Mouse (Mus musculus): ENCODE measurements around the gene Acox2.
A peak's percentile ranks its signal among the peaks of the same experiment; 100 is the strongest.
"Not testable (repeated sequence)": the region's sequence is repeated elsewhere in the genome, so short reads cannot be mapped to it uniquely, and the experiment has no call there.

Acox2 gene

GRCm38 (mm10) chr14:8259166-8259565 lies at the start of gene Acox2:
Gene Acox2 (minus strand): TSS chr14:8259353.
- no peak for DNase-seq (ENCODE audit: low read depth, low spot score)

- DNase-seq (ENCODE audit: low read depth, low spot score): no peak
Observed at GRCm38 (mm10) chr14:8308650-8309049, 49.5 kb upstream of the Acox2 start.

GRCm38 (mm10) chr14:8306884-8307283 lies 47.7 kb upstream of the Acox2 start:
- DNase-seq (ENCODE audit: low read depth, low spot score): no peak

GRCm38 (mm10) chr14:8305014-8305413 lies 45.9 kb upstream of the Acox2 start:
- no peak for DNase-seq (ENCODE audit: low read depth, low spot score)

- no peak for DNase-seq (ENCODE audit: low read depth, low spot score)
Observed at GRCm38 (mm10) chr14:8304082-8304481, 44.9 kb upstream of the Acox2 start.

- no peak for DNase-seq (ENCODE audit: low read depth, low spot score)
Observed at GRCm38 (mm10) chr14:8302687-8303086, 43.5 kb upstream of the Acox2 start.

GRCm38 (mm10) chr14:8300281-8300680 lies 41.1 kb upstream of the Acox2 start:
- DNase-seq (ENCODE audit: low read depth, low spot score): peak; percentile 40

GRCm38 (mm10) chr14:8297889-8298293 lies 38.7 kb upstream of the Acox2 start:
- no peak for DNase-seq (ENCODE audit: low read depth, low spot score)

- no peak for DNase-seq (ENCODE audit: low read depth, low spot score)
Observed at GRCm38 (mm10) chr14:8294257-8294656, 35.1 kb upstream of the Acox2 start.

GRCm38 (mm10) chr14:8286595-8286994 lies 27.4 kb upstream of the Acox2 start:
- DNase-seq (ENCODE audit: low read depth, low spot score): peak; percentile 36

GRCm38 (mm10) chr14:8283784-8284183 lies 24.6 kb upstream of the Acox2 start:
- no peak for DNase-seq (ENCODE audit: low read depth, low spot score)

- DNase-seq (ENCODE audit: low read depth, low spot score): not testable (repeated sequence)
Observed at GRCm38 (mm10) chr14:8271281-8271680, 12.1 kb upstream of the Acox2 start.

- DNase-seq (ENCODE audit: low read depth, low spot score): no peak
Observed at GRCm38 (mm10) chr14:8264378-8264777, 5.2 kb upstream of the Acox2 start.

- DNase-seq (ENCODE audit: low read depth, low spot score): no peak
Observed at GRCm38 (mm10) chr14:8262242-8262641, 3.1 kb upstream of the Acox2 start.

GRCm38 (mm10) chr14:8260214-8260613 lies 1.1 kb upstream of the Acox2 start:
- no peak for DNase-seq (ENCODE audit: low read depth, low spot score)

- no peak for DNase-seq (ENCODE audit: low read depth, low spot score)
Observed at GRCm38 (mm10) chr14:8258752-8259151, 401 bp downstream of the Acox2 start.

- DNase-seq (ENCODE audit: low read depth, low spot score): no peak
Observed at GRCm38 (mm10) chr14:8258335-8258627, 872 bp downstream of the Acox2 start.

- DNase-seq (ENCODE audit: low read depth, low spot score): no peak
Observed at GRCm38 (mm10) chr14:8257521-8258334, 1.4 kb downstream of the Acox2 start.

- DNase-seq (ENCODE audit: low read depth, low spot score): no peak
Observed at GRCm38 (mm10) chr14:8256881-8257280, 2.3 kb downstream of the Acox2 start.

GRCm38 (mm10) chr14:8256072-8256471 lies 3.1 kb downstream of the Acox2 start:
- no peak for DNase-seq (ENCODE audit: low read depth, low spot score)

GRCm38 (mm10) chr14:8255076-8255729 lies 4.0 kb downstream of the Acox2 start:
- no peak for DNase-seq (ENCODE audit: low read depth, low spot score)

- DNase-seq (ENCODE audit: low read depth, low spot score): no peak
Observed at GRCm38 (mm10) chr14:8251330-8251885, 7.7 kb downstream of the Acox2 start.
